In the genomic region with DNA sequence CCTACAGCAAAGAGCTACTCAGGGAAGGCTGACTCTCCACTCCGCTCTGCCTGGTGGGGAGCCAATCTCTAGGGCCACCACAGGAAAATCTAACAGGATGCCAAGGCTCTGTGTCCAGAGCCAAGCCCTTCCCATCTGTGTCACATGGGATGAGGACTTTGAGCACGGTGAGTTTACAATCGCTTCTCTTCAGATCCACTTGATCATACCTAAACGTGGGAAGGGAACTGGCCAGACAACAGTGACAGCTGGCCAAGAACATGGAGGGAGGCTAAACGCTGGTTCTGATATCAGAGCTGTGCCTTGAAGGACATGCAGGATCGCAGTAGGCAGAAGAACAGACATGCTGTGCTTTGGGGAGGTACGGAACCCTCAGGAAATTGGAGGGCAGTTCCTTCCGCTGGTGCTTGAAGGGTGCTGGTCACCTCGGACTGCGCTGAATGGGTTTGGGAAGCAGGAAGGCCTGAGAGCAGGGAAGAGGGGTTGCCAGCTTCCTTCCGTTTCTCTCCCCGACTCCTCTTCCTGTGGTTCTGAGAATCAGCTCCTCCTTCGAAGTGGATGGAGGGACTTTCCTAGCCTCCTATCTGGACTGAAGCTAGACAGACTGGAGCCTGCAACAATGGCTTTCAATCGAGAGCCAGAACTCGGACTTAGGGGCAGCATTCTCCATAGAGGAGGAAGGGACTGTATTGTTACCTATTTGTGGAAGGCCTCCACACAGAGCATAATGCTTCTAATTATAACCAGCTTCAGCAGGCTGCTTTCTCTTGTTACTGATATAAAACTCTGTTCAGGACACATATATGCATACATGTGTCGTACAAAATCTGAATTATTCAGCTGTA, we compare ENCODE assay signal across 9 mouse cellular contexts. TPM values are rescaled to one million over a fixed set of nuclear protein-coding genes. Genes with fewer than 3 reads are reported as not detected.
DNase-seq lines count a peak whose midpoint lies in the region; ATAC-seq lines count a peak whose summit lies in the region.
"Had no signal": no experiment of that assay in that cellular context is flagged by ENCODE, and none has a peak within 500 bp of the region (broad histone marks: within the 10 kb centered on the region; RNA-seq: fewer than 3 reads in every experiment).

No protein-coding gene starts in this region.

- H3K4me3 ChIP-seq in hindbrain, embryonic 15.5 days, result no peak overlapping the region
- no peak overlapping the region for H3K4me3 ChIP-seq in hindbrain, embryonic 10.5 days
- H3K4me3 ChIP-seq in heart, embryonic 14.5 days (ENCODE audit: control insufficient read depth in 1 of 2, insufficient read depth in 1 of 2, low read depth in 1 of 2, low read length in 2 of 2), result peak overlapping the region in 1 of 2 experiments; percentile 26; a peak in 2 of 4 replicates
- H3K4me3 ChIP-seq in lung, embryonic 16.5 days (ENCODE audit: low read length), result no peak overlapping the region
- no peak overlapping the region for H3K4me3 ChIP-seq in neural tube, embryonic 15.5 days (replicated peaks)
- H3K4me3 ChIP-seq: midbrain, embryonic 12.5 days had no signal

- H3K4me2 ChIP-seq in hindbrain, embryonic 15.5 days, result 0 out of 2 replicates have a peak overlapping the region, but pooled peaks have one; percentile 12
- peak overlapping the region; percentile 41 for H3K4me2 ChIP-seq in heart, embryonic 14.5 days (ENCODE audit: low read length)
- peak overlapping the region; percentile 9 for H3K4me2 ChIP-seq in lung, embryonic 16.5 days (ENCODE audit: low read depth, low read length)
- H3K4me2 ChIP-seq in neural tube, embryonic 15.5 days, result no peak overlapping the region
- H3K4me2 ChIP-seq: midbrain, embryonic 12.5 days had no signal

- no peaks in the 10 kb centered on the region for H3K36me3 ChIP-seq in hindbrain, embryonic 15.5 days
- no peaks in the 10 kb centered on the region for H3K36me3 ChIP-seq in hindbrain, embryonic 10.5 days
- no peaks in the 10 kb centered on the region for H3K36me3 ChIP-seq in heart, embryonic 14.5 days (ENCODE audit: control insufficient read depth, insufficient read depth, low read length)
- no peaks in the 10 kb centered on the region for H3K36me3 ChIP-seq in lung, embryonic 16.5 days (ENCODE audit: control insufficient read depth, insufficient read depth, low read length)
- H3K36me3 ChIP-seq in neural tube, embryonic 15.5 days, result no peaks in the 10 kb centered on the region
- H3K36me3 ChIP-seq: midbrain, embryonic 12.5 days had no signal

- H3K9me3 ChIP-seq in hindbrain, embryonic 15.5 days, result no peaks in the 10 kb centered on the region
- no peaks in the 10 kb centered on the region for H3K9me3 ChIP-seq in hindbrain, embryonic 10.5 days
- H3K9me3 ChIP-seq in heart, embryonic 14.5 days (ENCODE audit: control insufficient read depth, low read length), result peaks cover 4% of the 10 kb centered on the region; the same call in 1 of the 2 replicates
- H3K9me3 ChIP-seq in lung, embryonic 16.5 days (ENCODE audit: control insufficient read depth, low read length), result no peaks in the 10 kb centered on the region
- no peaks in the 10 kb centered on the region for H3K9me3 ChIP-seq in neural tube, embryonic 15.5 days (replicated peaks)
- H3K9me3 ChIP-seq: midbrain, embryonic 12.5 days had no signal

- H3K9ac ChIP-seq in hindbrain, embryonic 15.5 days, result no peak overlapping the region
- no peak overlapping the region for H3K9ac ChIP-seq in heart, embryonic 14.5 days (ENCODE audit: low read length)
- H3K9ac ChIP-seq in lung, embryonic 16.5 days (ENCODE audit: low read length), result no peak overlapping the region
- no peak overlapping the region for H3K9ac ChIP-seq in neural tube, embryonic 15.5 days (replicated peaks)
- H3K9ac ChIP-seq: midbrain, embryonic 12.5 days had no signal

- WGBS in hindbrain, embryonic 15.5 days, result 75% methylated on average over 16 of the region's 16 CpGs
- 78% methylated on average over 16 of the region's 16 CpGs for WGBS in hindbrain, embryonic 10.5 days
- 40% methylated on average over 16 of the region's 16 CpGs for WGBS in heart, embryonic 14.5 days
- 42% methylated on average over 16 of the region's 16 CpGs for WGBS in lung, embryonic 16.5 days
- 82% methylated on average over 16 of the region's 16 CpGs for WGBS in neural tube, embryonic 15.5 days

- peak overlapping the region; percentile 47 for H3K27ac ChIP-seq in hindbrain, embryonic 15.5 days (replicated peaks)
- H3K27ac ChIP-seq in hindbrain, embryonic 10.5 days, result no peak overlapping the region
- peak overlapping the region; percentile 63 to 93 for H3K27ac ChIP-seq in heart, embryonic 14.5 days (replicated peaks in 1 of 2; ENCODE audit: control insufficient read depth in 1 of 2, insufficient read depth in 1 of 2, low read depth in 2 of 2, low read length in 2 of 2)
- H3K27ac ChIP-seq in lung, embryonic 16.5 days (ENCODE audit: low read length), result peak overlapping the region; percentile 78
- H3K27ac ChIP-seq in neural tube, embryonic 15.5 days (replicated peaks), result no peak overlapping the region; the same call in 1 of the 2 replicates
- H3K27ac ChIP-seq: midbrain, embryonic 12.5 days had no signal

- no peaks in the 10 kb centered on the region for H3K4me1 ChIP-seq in hindbrain, embryonic 15.5 days (replicated peaks)
- peaks cover 28% of the 10 kb centered on the region for H3K4me1 ChIP-seq in hindbrain, embryonic 10.5 days (replicated peaks)
- peaks cover 13 to 21% of the 10 kb centered on the region in 2 experiments for H3K4me1 ChIP-seq in heart, embryonic 14.5 days (ENCODE audit: control insufficient read depth in 2 of 2, insufficient read depth in 2 of 2, low read length in 2 of 2)
- peaks cover 5% of the 10 kb centered on the region; the same call in 1 of the 2 replicates for H3K4me1 ChIP-seq in lung, embryonic 16.5 days (replicated peaks; ENCODE audit: control insufficient read depth, insufficient read depth, low read length)
- 0 out of 2 replicates have a peak, but pooled peaks cover 3% of the 10 kb centered on the region for H3K4me1 ChIP-seq in neural tube, embryonic 15.5 days

- no peaks in the 10 kb centered on the region for H3K27me3 ChIP-seq in hindbrain, embryonic 15.5 days
- no peaks in the 10 kb centered on the region for H3K27me3 ChIP-seq in hindbrain, embryonic 10.5 days (ENCODE audit: insufficient read depth, poor library complexity, severe bottlenecking)
- no peaks in the 10 kb centered on the region for H3K27me3 ChIP-seq in heart, embryonic 14.5 days (ENCODE audit: control insufficient read depth, insufficient read depth, low read length)
- no peaks in the 10 kb centered on the region for H3K27me3 ChIP-seq in lung, embryonic 16.5 days (ENCODE audit: control insufficient read depth, insufficient read depth, low read depth, low read length)
- no peaks in the 10 kb centered on the region for H3K27me3 ChIP-seq in neural tube, embryonic 15.5 days (replicated peaks)
- H3K27me3 ChIP-seq: midbrain, embryonic 12.5 days had no signal

- no peak for DNase-seq in hindbrain, embryonic 10.5 days (ENCODE audit: low spot score)
- DNase-seq in cerebellum, postnatal 36 days, result peak; percentile 24 to 28
- DNase-seq in kidney, postnatal 36 days, result peak; percentile 68 to 69
- no peak for DNase-seq in embryo, embryonic 9.5 days (ENCODE audit: extremely low spot score)

- ATAC-seq in hindbrain, embryonic 15.5 days (ENCODE audit: low FRiP score, low read depth), result 0 out of 2 replicates have a peak, but pooled peaks have one; percentile 39
- ATAC-seq in heart, embryonic 14.5 days (ENCODE audit: insufficient number of reproducible peaks, insufficient read depth, low FRiP score, low read depth), result peak; percentile 75; the same call in 1 of the 2 replicates
- peak; percentile 93 for ATAC-seq in lung, embryonic 16.5 days (ENCODE audit: low read depth)
- no peak for ATAC-seq in neural tube, embryonic 15.5 days (ENCODE audit: low FRiP score)

RNA-seq across cellular contexts. Expression of gene Plekhg1, which starts 21.9 kb away (rescaled TPM):
- polyA plus RNA-seq in hindbrain, embryonic 15.5 days (2015; fragmentation: Nextera tagmentation; extraction: Ambion mirVana), result 10.5 and 11.4 TPM in 2 replicates
- polyA plus RNA-seq in hindbrain, embryonic 10.5 days (2016; fragmentation: Nextera tagmentation; extraction: Ambion mirVana), result 10.9 and 12.5 TPM in 2 replicates
- polyA plus RNA-seq in heart, embryonic 14.5 days (2014; fragmentation: Nextera tagmentation; extraction: Ambion mirVana), result 7.6 and 11.7 TPM in 2 replicates
- polyA plus RNA-seq in lung, embryonic 16.5 days (2015; fragmentation: Nextera tagmentation; extraction: Ambion mirVana), result 11.0 and 11.9 TPM in 2 replicates
- polyA plus RNA-seq in neural tube, embryonic 15.5 days (2015; fragmentation: Nextera tagmentation; extraction: Ambion mirVana), result 6.5 and 7.4 TPM in 2 replicates

Comparison
In these comparisons a context has a peak if more than half of its experiments do, and no peak if none do; other contexts are left out.
1. H3K27ac ChIP-seq: peak in hindbrain, embryonic 15.5 days (single experiment), heart, embryonic 14.5 days (2 of 2) and lung, embryonic 16.5 days (single experiment); none in hindbrain, embryonic 10.5 days (single experiment) and neural tube, embryonic 15.5 days (single experiment).
2. DNase-seq: peak in cerebellum, postnatal 36 days (2 of 2) and kidney, postnatal 36 days (2 of 2); none in hindbrain, embryonic 10.5 days (single experiment) and embryo, embryonic 9.5 days (single experiment).